Mouse (Mus musculus) Patski (cell line): ENCODE measurements around the gene E2f6. TPM values are rescaled to one million over a fixed set of nuclear protein-coding genes. Genes with fewer than 3 reads are reported as not detected.

Experiments
- ATAC-seq: fragments of 100-300 bp; one replicate; pipeline ENCODE4 v1.8.0; 2021
- CTCF ChIA-PET: fragments of 350-600 bp; sonication (Branson Sonifier 250); formaldehyde crosslinking; loops from one replicate; lab custom pipeline; 2022; ENCODE audit warnings: inconsistent platforms; lab: Charles Lee
- POLR2A ChIA-PET: fragments of 350-600 bp; sonication (Branson Sonifier 250); formaldehyde crosslinking; loops from one replicate; lab custom pipeline; 2022; ENCODE audit warnings: antibody characterized with exemption, inconsistent platforms; lab: Charles Lee
- DNase-seq: peaks from one replicate; pipeline ENCODE4 v3.0.0-alpha.2; 2011; ENCODE audit warnings: low read depth, low spot score
- H3K27me3 ChIP-seq: fragments of 371-371 bp; one replicate; pipeline ENCODE4 v1.5.1; 2021
- CTCF ChIP-seq: fragments of 100-300 bp; IDR thresholded peaks from one replicate; pipeline ENCODE4 v1.5.1; 2021
- in situ Hi-C: fragments of 300-500 bp; cut with MboI; formaldehyde crosslinking; loops from 3 replicates; pipeline ENCODE4 v1.11.1; 2018; ENCODE audit warnings: low pct_unique_long_range_greater_than_20kb, mixed read lengths
- polyA plus RNA-seq: library from polyadenylated mRNA; unstranded; gene quantifications from one replicate; pipeline ENCODE4 v1.2.3, GENCODE M21; 2021

The E2f6 gene
- polyA plus RNA-seq, 1 experiment from 2014 or later: 35.3 TPM

DNA sequence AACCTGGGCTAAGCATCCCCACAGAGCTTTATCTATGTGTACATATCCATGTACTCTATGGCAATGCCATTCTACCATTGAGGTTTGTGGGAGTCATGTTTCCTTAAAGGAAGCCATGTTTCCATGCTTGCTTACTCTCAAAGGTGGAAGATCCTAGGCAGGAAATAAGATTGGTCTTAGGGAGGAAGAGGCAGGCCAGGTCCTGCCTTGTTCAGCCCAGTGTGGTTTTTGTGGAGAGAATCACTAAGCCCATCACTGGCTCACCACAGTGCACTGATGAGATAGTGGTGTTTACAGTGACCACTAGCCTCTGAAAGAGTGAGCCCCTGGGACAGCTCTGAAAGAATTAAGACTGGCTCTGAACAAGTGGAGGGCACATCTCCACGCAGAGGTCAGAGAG is 68.6 kb downstream of the E2f6 start:
- in situ Hi-C loops: no loop called here
- DNase-seq (no peak), ATAC-seq (no peak)
- TF ChIP-seq CTCF: no peak
- ChIA-PET CTCF (interaction anchor here (1.6 kb wide), 1 partner anchor 13 kb away, joined by 4 read pairs; no protein-coding TSS in a partner anchor), POLR2A (no interaction called here)
- no peaks in the 10 kb centered on the region for H3K27me3 ChIP-seq

DNA sequence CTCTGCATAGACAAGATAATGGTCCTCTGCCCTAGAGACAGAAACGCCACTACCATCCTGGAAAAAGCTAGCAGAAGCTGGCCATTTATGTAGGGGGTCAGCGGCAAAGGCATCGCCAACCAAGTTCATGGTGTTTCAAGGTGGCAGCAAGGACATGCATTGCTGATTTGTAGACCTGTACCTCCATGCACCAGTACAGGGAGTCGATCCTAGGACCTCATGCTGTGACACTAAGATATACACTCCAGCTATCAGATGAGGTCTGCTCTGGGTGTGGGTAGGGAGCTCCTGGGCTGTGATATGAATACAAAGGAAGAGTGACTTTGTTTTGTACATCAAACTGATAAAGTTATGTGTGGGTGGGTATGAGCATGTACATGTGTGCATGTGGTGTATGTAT is 69.3 kb downstream of the E2f6 start:
- ATAC-seq: no peak
- no peaks in the 10 kb centered on the region for H3K27me3 ChIP-seq
- ChIA-PET POLR2A (interaction anchor here (0.5 kb wide), 1 partner anchor 10 kb away, joined by 3 read pairs; no protein-coding TSS in a partner anchor), CTCF (no interaction called here)
- DNase-seq: no peak
- TF ChIP-seq CTCF: no peak
- in situ Hi-C loops: no loop called here

DNA sequence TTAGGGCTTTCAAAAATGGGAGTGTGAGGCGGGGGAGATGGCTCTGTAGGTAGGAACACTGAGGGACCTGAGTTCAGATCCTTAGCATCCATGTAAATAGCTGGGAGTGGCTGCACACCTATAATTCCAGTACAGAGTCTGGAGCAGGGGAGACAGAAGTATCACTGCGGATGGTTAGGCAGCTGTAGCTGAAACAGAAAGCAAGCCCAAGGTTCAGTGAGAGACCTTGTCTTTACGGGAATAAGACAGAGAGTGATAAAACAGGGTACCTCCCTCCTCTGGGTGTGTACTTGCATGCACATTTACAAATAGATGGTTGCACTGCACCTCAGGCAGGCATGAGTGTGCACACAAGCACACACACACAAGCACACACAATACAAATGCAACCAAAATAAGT is 71.7 kb downstream of the E2f6 start:
- no peak for ATAC-seq
- DNase-seq: no peak
- ChIA-PET POLR2A (interaction anchor here (2.7 kb wide), 1 partner anchor 12 kb away, joined by 9 read pairs; the partner anchor contains the start of gene Rock2), CTCF (interaction anchor here (0.9 to 1.2 kb wide), 2 partner anchors 10 to 32 kb away, joined by 3 to 4 read pairs; no protein-coding TSS in a partner anchor)
- TF ChIP-seq CTCF: no peak
- H3K27me3 ChIP-seq: no peaks in the 10 kb centered on the region
- in situ Hi-C loops: no loop called here

DNA sequence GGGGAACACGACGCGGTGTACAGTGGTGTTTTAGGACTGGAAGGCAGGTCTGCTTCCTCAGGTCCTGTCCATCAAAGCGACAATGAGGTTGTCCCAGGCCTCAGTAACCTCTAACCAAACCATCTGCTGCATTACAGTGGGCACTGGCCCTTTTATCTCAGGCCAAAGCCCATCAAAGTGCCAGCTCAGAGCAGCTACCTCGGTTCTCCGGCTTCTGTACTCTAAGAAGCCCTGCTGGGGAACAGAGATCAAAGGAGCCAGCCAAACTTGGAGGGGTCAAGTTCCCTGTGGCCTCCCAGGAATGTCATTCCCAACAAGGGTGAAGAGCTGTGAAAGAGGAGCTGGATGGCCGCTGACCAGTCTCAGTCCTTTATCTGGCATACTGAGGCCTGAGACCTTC is 72.3 kb downstream of the E2f6 start:
- DNase-seq: no peak
- CTCF ChIA-PET: interaction anchor here (1.2 kb wide), 1 partner anchor 11 kb away, joined by 3 read pairs; no protein-coding TSS in a partner anchor
- no peaks in the 10 kb centered on the region for H3K27me3 ChIP-seq
- TF ChIP-seq CTCF: no peak
- no peak for ATAC-seq
- in situ Hi-C loops: no loop called here
- POLR2A ChIA-PET: interaction anchor here (2.7 kb wide), 1 partner anchor 11 kb away, joined by 9 read pairs; the partner anchor contains the start of gene Rock2

DNA sequence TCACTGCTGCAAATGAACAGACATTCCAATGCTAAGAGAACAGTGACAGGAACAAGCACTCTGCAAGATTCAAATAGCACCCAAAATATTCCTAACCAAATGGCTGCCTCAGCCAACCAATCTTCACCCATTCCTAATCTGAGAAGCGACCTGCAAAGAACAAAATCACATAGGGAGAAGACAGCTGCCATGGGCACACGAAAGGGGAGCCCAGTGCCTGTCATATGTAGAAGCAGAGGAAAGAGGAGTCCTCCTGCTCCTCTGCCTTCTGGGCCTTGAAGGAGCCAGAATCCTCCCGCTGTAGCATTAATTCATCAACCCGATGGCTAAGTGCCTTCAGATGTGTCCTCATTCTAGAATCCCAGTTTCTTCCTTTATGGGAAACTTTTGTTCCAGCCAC is 73.8 kb downstream of the E2f6 start:
- ChIA-PET POLR2A (no interaction called here), CTCF (no interaction called here)
- no peaks in the 10 kb centered on the region for H3K27me3 ChIP-seq
- ATAC-seq: no peak
- in situ Hi-C loops: no loop called here
- no peak for DNase-seq
- no peak for TF ChIP-seq CTCF

DNA sequence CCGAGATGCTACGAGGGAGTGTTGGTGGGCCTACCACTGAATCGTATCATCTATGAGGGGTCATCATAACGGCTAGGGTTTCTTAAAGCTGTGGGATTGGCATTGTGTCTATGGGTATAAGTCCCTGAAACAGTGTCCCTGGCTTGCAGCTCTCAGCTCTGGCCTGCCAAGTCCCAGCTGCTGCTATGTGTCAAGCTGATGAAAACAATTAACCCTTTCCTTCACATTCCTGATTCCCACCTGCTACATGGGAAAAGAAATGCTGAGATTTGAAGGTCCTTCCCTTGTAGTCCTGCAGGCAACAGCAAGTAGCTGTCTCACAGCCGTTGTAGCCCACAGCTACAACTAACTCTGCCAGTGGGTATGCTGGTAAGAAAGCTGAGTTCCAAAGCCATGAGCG is 75.6 kb downstream of the E2f6 start:
- ATAC-seq (no peak), DNase-seq (no peak)
- ChIA-PET POLR2A (interaction anchor here (1.2 kb wide), 1 partner anchor 10 kb away, joined by 4 read pairs; no protein-coding TSS in a partner anchor), CTCF (interaction anchor here (1.4 kb wide), 1 partner anchor 18 kb away, joined by 3 read pairs; no protein-coding TSS in a partner anchor)
- TF ChIP-seq CTCF: no peak
- no peaks in the 10 kb centered on the region for H3K27me3 ChIP-seq
- in situ Hi-C loops: no loop called here

Other genes starting within 250 kb of the E2f6 start
- 6.8 TPM for gene Lpin1, start 200.0 kb upstream of the E2f6 start, polyA plus RNA-seq
- gene Ntsr2, start 157.6 kb upstream of the E2f6 start, polyA plus RNA-seq: not detected
- gene Greb1, start 10.1 kb upstream of the E2f6 start, polyA plus RNA-seq: 0.04 TPM
- gene Rock2, start 83.9 kb downstream of the E2f6 start, polyA plus RNA-seq: 72.1 TPM
- gene Pqlc3, start 189.4 kb downstream of the E2f6 start, polyA plus RNA-seq: 24.7 TPM
- gene 2410004P03Rik, start 200.8 kb downstream of the E2f6 start, polyA plus RNA-seq: not detected